Comparison of ENCODE assay signal across 32 mouse cellular contexts in genomic region chr17:8348941-8349340, GRCm38 (mm10). TPM values are rescaled to one million over a fixed set of nuclear protein-coding genes. Genes with fewer than 3 reads are reported as not detected.
"Had no signal": no experiment of that assay in that cellular context is flagged by ENCODE, and none has a peak within 500 bp of the region (broad histone marks: within the 10 kb centered on the region; RNA-seq: fewer than 3 reads in every experiment).

No protein-coding gene starts in this region.

- H3K36me3 ChIP-seq: embryonic facial prominence, embryonic 10.5 days; embryonic facial prominence, embryonic 12.5 days; embryonic facial prominence, embryonic 13.5 days; embryonic facial prominence, embryonic 15.5 days; forebrain, embryonic 10.5 days; forebrain, embryonic 12.5 days; forebrain, embryonic 15.5 days had no signal

- ATAC-seq: forebrain, embryonic 13.5 days; forebrain, embryonic 14.5 days; forebrain, embryonic 15.5 days; forebrain, embryonic 16.5 days; forebrain, postnatal 0 days had no signal

- H3K27ac ChIP-seq: embryonic facial prominence, embryonic 10.5 days; embryonic facial prominence, embryonic 12.5 days; embryonic facial prominence, embryonic 13.5 days; embryonic facial prominence, embryonic 15.5 days; forebrain, embryonic 10.5 days; forebrain, embryonic 12.5 days; forebrain, embryonic 13.5 days; forebrain, embryonic 15.5 days; heart, adult 2 months had no signal

- DNase-seq: cerebellum, adult 2 months; cerebellum, adult 8-10 months; cerebellum, adult 9-10 months; cerebellum, adult 9-11 months; cerebellum, postnatal 10 days; cerebellum, postnatal 14 days; cerebellum, postnatal 25 days; cerebellum, postnatal 36 days; embryo, embryonic 11 days; forebrain, postnatal 0 days; gastrocnemius, postnatal 10 days; gastrocnemius, postnatal 14 days; gastrocnemius, postnatal 25 days; gastrocnemius, postnatal 36 days; heart, adult 11 months; heart, adult 18-20 months; heart, adult 2 months had no signal

- H3K4me2 ChIP-seq: embryonic facial prominence, embryonic 12.5 days; embryonic facial prominence, embryonic 13.5 days; embryonic facial prominence, embryonic 15.5 days; forebrain, embryonic 12.5 days; forebrain, embryonic 13.5 days; forebrain, embryonic 15.5 days had no signal

- H3K27me3 ChIP-seq: embryonic facial prominence, embryonic 12.5 days; embryonic facial prominence, embryonic 13.5 days; embryonic facial prominence, embryonic 15.5 days; forebrain, embryonic 12.5 days; forebrain, embryonic 13.5 days; forebrain, embryonic 15.5 days had no signal

- H3K9me3 ChIP-seq: embryonic facial prominence, embryonic 10.5 days; embryonic facial prominence, embryonic 12.5 days; embryonic facial prominence, embryonic 13.5 days; embryonic facial prominence, embryonic 15.5 days; forebrain, embryonic 10.5 days; forebrain, embryonic 12.5 days; forebrain, embryonic 13.5 days; forebrain, embryonic 15.5 days had no signal

- H3K4me1 ChIP-seq: embryonic facial prominence, embryonic 12.5 days; embryonic facial prominence, embryonic 13.5 days; forebrain, embryonic 15.5 days had no signal

- H3K9ac ChIP-seq: embryonic facial prominence, embryonic 12.5 days; embryonic facial prominence, embryonic 13.5 days; embryonic facial prominence, embryonic 15.5 days; forebrain, embryonic 12.5 days; forebrain, embryonic 13.5 days; forebrain, embryonic 15.5 days; forebrain, postnatal 0 days had no signal

- H3K4me3 ChIP-seq: embryonic facial prominence, embryonic 10.5 days; embryonic facial prominence, embryonic 12.5 days; embryonic facial prominence, embryonic 13.5 days; embryonic facial prominence, embryonic 15.5 days; erythroblast, embryonic 14.5 days; forebrain, embryonic 10.5 days; forebrain, embryonic 12.5 days; forebrain, embryonic 13.5 days; forebrain, embryonic 15.5 days; heart, adult 2 months had no signal

RNA-seq across cellular contexts. Expression of gene T2, which starts 6.9 kb away (rescaled TPM):
- total RNA-seq: common myeloid progenitor, adult 5-6 weeks; gastrocnemius, adult 18-20 months; gastrocnemius, adult 8-10 months; gastrocnemius, postnatal 10 days; gastrocnemius, postnatal 14 days; gastrocnemius, postnatal 25 days; gastrocnemius, postnatal 36 days; granulocyte monocyte progenitor cell, adult 5-6 weeks had no signal
- polyA plus RNA-seq: erythroblast, embryonic 14.5 days had no signal

RNA-seq across cellular contexts. Expression of gene Prr18, which starts 11.7 kb away (rescaled TPM):
- total RNA-seq: gastrocnemius, adult 18-20 months; granulocyte monocyte progenitor cell, adult 5-6 weeks had no signal
